Mouse (Mus musculus) E14TG2a.4 (cell line): ENCODE measurements around the gene Cux1.

ENCODE experiments used
- CTCF ChIP-seq: conservative IDR thresholded peaks from 2 replicates; pipeline ENCODE4 v1.5.1; 2014; ENCODE audit warnings: low read length
- POU5F1 ChIP-seq: IDR thresholded peaks from 2 replicates; pipeline ENCODE4 v1.6.1; 2014; ENCODE audit warnings: low read length, borderline replicate concordance

DNA sequence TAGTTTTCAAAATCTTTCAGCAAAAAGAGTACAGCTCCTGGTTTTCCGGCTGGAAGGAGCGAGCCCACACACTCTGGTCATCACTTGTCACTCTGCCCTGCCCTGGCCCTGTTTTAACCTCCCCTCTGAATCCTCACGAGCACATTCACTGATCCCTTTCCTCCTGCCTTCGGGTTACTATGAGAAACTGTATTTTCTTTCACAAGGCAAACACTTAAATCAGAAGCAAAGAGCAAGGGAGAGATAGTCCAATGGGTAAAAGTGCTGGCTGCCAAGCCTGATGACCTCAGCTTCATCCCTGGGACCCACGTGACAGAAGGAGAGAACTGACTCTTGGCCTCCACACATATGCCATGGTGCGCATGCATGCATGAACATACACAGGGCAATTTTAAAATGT is 94.0 kb downstream of the Cux1 start:
- no peak for TF ChIP-seq CTCF
- TF ChIP-seq POU5F1 = no peak
